Mouse (Mus musculus): ENCODE measurements around the gene Serpinb2.

The Serpinb2 gene

DNA sequence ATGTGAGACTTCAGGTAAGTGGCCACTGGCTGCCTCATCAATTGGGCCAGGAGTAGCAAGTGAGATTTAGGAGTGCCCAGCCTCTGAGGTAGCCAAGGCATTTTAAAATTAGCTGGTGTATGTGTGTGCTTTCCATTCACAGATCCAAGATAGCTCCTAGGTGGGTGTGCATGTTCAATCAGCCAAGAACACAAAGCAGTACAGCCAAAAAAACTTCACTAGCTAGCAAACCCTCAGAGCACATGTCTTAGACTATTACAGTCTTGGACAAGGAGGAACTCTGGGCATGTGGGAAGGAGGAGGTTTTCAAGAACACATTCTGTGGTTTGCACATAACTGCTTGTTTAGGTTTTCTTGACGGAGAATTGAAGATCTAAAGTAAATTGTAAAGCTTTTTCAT, 70.0 kb downstream of the Serpinb2 start:
- no peak for DNase-seq (ENCODE audit: low read depth, low spot score)

- no peak for DNase-seq (ENCODE audit: low read depth, low spot score)
Observed at GRCm38 (mm10) chr1:107582900-107583299, 71.7 kb downstream of the Serpinb2 start.

GRCm38 (mm10) chr1:107583958-107584376, 72.7 kb downstream of the Serpinb2 start:
- DNase-seq (ENCODE audit: low read depth, low spot score) = no peak

DNA sequence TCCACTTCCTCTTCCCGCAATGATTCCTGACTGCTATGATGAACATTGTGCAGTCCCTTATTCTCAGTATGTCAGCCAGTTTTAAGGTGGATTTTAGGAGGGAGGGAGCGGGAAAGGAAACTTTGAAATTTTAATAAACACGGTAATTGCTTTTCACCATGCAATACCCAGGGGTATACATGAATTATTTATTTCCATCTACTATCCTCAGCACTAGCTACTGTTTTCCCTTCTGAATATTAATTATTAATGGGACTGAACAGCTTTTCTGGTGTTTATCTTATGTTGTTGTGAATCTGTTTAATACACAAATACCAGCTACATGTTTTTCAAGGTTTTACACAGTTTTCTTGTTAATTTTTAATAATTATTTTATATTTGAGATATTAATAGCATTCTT, 73.7 kb downstream of the Serpinb2 start:
- no peak for DNase-seq (ENCODE audit: low read depth, low spot score)
